Mouse (Mus musculus): Measurements from ENCODE around the gene Tmem206.

Gene Tmem206

DNA sequence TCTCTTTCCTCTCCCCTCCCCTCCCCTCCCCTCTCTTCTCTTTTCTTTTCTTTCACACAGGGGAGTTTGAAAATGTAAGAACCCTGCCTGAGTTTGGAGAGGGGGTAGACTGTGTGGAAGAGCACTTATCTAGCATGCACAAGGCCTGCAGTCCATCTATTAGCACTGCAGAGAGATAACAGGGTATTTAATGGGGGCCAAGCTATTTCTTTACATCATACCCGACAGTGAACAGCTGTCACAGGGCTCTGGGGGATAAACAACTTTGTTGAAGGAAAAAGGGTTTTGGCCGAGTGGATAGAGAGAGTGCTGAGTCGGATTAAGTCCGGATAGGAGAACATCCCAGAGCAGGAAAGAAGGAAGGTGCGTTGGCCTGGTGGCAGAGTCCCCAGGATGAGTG lies 23.3 kb downstream of the Tmem206 start:
- in situ Hi-C loops (cut with MboI, MseI) = loop anchor here in 1 of 2 experiments (25.0 kb wide), 2 partner anchors 188 to 463 kb away; partner anchors contain the start of gene Nek2

DNA sequence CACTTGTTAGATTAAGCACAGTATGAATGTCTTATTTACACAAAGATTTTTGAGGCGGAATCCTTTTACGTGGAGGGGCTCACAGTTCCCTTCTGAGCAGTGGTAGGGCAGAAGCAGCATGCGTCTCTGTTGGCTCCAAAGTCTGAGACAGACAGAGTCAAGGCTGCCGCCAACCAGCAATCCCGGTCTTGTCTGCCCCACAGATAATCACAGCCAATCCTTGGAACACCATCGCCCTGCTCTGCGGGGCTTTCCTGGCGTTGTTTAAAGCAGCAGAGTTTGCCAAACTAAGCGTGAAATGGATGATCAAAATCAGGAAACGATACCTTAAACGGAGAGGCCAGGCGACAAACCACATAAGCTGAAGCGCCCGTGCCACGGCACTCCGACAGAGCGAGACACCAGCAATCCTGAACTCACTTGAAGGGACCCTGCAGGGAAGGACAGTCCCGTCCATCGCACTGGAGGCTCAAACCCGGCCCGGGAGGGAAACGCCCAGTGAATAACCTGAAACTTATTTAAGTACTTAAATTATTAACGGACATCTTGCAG lies 23.9 kb downstream of the Tmem206 start:
- in situ Hi-C loops (cut with MboI, MseI) = loop anchor here in 1 of 2 experiments (25.0 kb wide), 2 partner anchors 188 to 463 kb away; partner anchors contain the start of gene Nek2

DNA sequence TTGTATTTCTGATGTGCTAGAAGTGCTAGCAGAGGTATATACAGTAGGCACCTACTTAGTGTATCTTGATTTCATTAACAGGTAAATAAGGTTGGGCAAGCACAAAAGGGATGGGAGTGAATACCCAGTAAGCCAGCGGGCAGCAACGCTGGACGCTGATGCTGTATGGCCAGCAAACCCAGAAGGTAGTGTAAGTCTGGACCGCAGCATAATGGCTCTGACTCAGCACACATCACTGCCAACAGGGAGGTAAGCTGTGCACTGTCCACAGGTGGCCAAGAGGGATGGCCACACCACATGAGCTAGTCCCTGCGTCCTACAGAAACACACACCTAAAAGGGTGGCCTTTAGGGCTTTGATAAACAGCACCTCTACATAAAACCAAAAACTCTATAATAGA lies 24.6 kb downstream of the Tmem206 start:
- in situ Hi-C loops (cut with MboI, MseI) = no loop called here

DNA sequence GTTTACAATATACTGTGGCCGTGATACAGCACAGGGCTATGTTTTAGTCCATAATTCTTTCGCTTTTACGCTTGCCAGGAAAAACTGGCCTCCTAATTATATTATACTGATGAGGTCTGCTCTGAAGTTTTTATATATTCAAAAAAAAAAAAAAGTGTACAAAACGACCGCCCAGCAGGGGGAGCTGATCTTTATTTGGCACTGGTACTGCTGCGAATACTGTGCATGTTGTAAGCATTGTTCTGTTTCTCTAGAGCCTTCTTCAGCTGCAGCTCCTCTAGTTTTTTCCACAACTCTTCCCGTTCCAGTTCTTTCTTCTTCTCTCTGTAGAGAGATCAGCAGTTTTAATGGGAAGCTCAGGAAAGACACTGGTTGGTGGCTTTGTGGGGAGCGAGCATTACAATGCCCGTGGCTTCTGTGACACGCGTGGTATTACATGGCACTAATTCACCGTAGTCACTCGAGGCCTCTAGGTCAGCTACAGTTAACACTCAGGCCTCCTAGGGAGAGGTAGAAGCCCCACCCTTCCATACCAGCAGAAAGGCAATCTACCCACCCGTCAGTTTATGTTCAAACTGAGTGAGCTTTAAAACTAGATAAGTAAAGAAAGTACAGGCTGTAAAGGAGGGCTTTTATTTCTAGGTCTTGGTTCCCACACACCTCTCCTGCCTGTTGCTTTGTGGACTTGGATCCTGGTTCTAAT lies 27.2 kb downstream of the Tmem206 start:
- in situ Hi-C loops (cut with MboI, MseI) = no loop called here

DNA sequence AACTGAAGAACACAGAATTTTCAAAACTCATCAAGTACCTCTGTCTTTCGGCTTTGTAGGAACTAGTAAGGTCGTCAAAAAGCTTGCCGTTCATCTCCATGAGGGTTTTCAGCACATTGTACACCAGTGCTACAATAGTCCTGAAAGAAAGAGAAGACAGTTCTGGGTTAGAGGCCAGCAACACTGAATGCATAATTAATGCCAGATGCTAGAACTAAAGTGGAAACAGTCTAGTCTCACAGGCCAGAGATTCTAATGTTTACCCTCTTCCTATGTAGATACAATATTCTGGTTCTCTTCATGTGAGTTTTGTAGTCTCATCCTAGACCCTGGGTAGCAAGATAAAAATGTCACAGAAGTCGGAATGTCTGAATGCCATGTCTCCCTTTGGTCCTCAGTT lies 28.1 kb downstream of the Tmem206 start:
- in situ Hi-C loops (cut with MboI, MseI) = no loop called here

DNA sequence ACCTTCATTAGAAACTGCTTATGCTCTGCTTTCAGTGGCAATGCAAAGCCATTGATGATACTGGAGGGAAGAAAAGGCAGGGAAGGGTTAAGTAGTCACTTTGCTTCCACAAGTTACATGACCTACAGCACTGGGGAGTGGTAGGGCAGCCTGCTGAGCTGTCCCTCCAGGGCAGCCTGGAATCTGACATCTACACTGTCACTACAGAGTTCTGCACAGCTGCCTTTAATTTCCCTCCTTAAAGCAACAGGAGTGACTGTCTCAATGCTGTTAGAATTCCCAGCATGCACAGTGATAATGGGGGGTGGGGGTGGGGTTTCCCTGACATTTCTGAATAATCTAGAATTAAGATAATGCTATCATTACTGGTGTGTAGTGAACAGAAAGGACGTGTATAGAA lies 31.2 kb downstream of the Tmem206 start:
- in situ Hi-C loops (cut with MboI, MseI) = no loop called here

DNA sequence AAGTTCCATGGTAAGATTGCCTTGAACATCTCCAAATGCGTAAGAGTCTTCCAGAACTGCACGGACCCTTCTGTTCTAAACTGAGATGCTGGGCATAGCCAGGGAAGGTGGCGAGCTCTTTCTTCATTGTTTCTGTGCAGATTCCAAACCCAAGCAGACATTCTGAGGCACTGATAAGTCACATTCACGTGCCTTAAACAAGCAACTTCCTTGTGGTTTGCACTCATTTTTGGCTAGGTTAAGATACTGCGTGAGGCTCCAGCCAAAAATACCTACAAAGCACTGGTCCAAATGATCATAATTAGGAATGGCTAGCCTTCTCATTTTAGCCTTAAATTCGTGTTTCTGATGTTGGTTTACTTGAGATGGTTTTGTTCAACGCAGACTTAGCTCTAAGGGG lies 33.8 kb downstream of the Tmem206 start:
- in situ Hi-C loops (cut with MboI, MseI) = no loop called here

DNA sequence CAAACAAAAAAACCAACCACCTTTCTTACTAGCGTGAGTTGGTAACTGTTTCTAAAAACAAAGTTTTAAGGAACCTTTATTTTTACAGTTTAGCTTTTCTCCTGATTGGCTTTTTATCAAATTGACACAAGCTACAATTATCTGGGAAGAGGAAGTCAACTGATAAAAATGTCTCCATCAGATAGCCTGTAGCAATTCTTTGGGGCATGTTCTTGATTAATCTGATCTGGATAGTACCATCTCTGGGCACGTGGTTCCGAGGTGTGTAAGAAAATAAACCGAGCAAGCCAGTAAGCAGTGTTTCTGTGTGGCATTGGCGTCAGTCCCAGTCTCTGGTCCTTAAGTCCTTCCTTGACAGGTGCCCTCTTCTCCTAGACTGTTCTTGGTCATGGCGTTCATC lies 36.7 kb downstream of the Tmem206 start:
- in situ Hi-C loops (cut with MboI, MseI) = no loop called here

DNA sequence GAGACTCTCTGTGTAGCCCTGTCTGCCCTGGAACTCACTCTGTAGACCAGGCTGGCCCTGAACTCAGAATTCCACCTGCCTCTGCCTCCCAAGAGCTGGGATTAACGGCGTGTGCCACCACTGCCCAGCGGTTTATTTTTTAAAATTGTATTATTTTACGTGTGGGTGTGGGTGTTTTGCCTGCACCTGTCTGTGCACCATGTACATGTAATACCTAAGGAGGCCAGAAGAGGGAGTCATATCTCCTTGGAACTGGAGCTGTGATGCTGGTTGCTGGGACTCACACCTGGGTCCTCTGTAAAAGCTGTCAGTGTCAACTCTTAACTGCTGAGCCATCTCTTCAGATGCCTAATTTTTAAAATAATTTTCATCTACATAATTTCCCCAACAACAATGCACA lies 38.8 kb downstream of the Tmem206 start:
- in situ Hi-C loops (cut with MboI, MseI) = no loop called here

DNA sequence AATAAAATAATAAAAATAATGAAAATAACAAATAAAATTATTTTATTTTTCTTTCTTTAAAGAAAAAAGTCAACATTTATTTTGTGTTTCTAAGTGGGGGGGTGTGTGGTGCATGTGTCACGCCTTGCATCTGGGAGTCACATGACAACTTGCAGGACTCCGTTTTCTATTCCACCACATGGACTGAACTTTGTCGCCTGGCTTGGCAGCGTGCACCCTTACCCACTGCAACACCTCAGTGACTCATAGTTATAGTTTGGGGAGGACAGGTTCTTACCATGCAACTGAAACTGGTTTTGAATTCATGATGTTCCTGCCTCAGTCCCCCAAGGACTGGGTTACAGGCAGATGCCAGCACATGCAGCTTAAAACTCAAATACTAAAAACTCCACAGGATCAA lies 42.5 kb downstream of the Tmem206 start:
- in situ Hi-C loops (cut with MboI, MseI) = no loop called here

DNA sequence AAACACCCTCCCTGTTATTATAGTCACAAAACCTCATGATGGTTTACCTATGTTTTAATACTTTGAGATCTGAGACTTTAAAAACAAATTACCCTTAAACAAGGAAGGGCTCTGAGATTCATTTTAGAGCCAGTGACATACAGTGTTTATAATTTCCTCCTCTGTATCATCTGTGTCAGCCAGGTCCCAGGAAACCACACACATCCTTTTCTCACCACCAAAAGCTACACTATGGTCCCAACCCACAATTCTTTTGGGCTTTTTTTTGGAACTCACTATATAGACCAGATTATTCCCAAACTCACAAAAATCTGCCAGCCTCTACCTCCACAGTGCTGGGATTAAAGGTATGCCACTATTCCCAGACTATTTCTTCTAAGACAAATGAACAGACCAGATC lies 43.4 kb downstream of the Tmem206 start:
- in situ Hi-C loops (cut with MboI, MseI) = no loop called here

DNA sequence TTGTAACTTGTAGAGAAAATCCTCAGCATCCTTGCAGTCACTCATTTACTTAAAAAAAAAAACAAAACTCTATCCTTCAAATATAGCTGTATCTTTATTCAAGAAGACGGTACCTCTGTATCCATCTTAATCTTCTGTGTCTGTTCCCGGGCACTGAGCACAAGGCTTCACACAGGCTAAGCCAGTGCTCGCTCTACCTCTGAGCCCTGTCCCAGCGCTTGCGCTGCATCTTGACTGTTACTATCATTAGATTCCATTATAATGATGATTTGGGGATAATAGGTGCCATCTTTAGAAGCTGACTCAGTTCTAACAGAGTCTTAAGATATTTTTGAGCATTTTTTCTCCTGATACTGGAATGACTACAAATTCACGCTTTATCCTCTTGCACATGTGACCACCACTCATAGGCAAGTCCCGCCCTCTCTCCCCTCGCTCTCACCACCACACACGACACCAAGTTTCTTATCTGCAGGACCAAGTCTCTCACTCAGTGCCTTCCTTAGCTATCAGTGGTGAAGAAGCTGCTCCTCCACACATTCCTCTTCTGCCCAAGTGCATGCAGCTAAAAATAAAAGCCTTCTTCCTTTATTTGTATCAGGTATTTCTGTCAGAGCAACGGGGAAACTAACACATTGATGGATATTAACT lies 49.4 kb downstream of the Tmem206 start:
- in situ Hi-C loops (cut with MboI, MseI) = no loop called here

DNA sequence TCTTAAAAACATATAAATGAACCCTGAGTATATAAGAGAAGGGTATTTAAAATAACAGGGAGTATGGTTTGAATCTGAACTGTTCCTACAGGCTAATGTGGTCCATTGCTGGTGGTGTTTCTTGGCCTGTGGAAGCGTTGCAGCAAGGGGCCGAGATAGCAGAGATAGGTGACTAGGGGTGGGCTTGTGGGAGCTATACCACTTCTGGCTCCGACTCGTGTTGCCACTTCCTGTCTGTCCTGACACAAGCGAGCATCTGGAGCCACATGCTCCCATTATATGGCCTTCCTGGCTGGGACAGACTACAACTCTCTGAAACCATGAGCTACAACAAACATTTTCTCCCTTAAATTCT lies 49.9 kb downstream of the Tmem206 start:
- in situ Hi-C loops (cut with MboI, MseI) = no loop called here

DNA sequence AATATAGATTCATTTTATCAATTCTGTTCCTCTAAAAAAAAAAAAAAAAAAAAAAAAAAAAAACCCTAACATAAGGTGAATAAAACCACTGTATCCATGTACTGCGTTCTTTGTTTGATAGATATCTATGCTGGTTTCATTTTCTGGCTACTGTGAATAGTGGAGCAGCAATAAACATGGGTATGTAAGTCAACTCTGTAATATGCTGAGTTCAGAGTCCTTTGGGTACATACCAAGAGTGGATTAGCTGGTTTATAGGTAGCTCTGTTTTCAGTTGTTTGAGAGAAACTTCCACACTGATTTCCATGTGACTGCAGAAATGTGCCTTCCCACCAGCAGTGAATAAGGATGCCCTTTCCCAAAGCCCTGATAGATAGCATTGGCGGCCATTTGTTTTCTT lies 52.4 kb downstream of the Tmem206 start:
- in situ Hi-C loops (cut with MboI, MseI) = no loop called here

DNA sequence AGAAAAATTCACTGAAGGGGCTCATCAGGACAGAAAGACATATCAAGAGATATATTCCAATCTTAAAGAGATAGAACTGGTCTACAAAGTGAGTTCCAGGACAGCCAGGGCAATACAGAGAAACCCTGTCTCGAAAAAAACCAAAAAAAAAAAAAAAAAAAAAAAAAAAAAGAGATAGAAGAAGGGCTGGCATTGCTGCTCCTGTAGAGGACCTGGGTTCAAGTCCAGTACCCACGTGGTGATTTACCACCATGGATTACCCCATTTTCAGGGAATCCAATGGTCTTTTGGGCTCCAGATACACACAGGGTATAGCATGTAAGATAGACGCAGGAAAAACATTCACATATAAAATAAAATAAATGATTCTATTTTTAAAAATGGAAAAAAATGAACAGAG lies 55.1 kb downstream of the Tmem206 start:
- in situ Hi-C loops (cut with MboI, MseI) = no loop called here

DNA sequence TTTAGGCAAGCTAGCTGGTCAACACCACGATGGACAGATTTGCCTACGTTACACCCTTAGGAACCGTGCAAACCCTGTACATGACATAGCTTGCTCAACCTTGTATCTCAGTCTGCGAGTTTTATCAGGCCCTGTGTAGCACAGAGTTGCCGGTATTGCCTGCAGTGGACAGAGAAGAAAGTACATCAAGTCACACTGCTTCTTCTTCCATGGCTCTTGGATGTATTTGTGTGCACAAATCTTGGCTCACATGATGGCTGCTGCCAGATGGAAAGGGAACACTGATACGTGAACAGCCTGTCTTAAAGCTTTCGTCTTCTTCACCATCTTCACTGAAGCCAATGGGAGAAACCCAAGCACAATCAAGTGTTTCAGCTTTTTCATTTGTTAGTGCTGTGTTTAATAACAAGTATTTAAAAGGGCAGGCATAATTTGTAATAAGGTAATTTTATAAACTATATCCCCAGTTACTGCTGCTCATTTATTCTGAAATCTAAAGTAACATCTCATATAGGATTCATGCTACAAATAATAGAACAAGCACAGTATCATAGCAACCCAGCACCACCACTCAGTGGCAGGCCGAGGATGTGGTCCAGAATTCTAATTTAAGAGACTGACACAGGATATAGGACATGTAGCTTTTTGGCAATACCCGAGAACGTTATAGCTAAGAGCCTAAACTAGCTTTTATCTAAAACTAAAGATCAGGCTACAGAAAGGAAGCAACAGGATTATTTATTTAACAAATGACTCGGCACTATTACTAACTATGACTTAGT lies 56.4 kb downstream of the Tmem206 start:
- in situ Hi-C loops (cut with MboI, MseI) = no loop called here

DNA sequence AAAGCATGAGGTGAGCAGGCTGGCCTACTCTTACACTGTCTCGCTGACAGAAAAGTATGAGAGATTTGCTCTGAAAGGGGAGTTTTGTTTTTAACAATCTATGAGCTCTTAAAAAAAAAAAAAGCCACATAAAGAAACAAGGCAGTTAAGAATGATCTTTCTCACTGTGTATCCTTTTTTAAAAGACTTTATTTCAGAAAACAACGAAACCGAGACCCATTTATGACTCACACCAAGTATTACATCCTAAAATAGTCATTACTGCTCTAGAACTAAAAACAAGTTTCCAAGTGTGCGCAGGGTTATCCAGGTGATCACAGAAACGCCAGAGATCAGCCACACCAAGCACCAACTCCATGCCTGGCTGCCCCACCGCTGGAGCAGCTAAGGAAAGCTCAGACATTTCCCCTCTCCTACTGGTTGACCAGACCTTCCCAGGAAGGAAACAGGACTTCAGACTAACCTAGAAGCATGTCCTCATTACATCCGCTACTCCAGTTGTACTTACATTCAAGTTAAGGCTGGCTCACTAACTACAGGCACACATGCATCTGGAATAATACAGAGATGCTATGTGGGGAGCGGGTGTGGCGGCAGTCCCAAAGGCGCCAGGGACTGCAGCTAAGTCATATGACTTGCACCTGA lies 59.2 kb downstream of the Tmem206 start:
- in situ Hi-C loops (cut with MboI, MseI) = no loop called here

DNA sequence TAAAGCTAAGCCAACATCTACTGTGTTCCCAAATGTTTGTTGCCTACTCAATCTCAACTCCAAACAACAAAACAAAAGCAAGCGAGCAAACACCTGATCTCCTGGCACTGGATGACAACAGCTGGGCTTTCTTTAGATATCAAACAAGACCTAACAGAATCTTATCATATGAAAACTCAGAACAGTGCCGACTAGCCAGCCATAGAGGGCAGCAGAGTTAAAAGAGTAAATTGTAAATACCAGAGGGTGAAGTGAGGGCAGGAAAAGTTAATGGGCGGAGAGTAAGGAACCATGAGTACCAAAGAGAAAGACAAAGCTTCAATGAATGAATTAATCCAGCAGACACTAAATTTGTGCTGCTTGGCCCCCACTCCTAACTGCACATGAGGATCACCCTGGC lies 65.6 kb downstream of the Tmem206 start:
- in situ Hi-C loops (cut with MboI, MseI) = no loop called here

DNA sequence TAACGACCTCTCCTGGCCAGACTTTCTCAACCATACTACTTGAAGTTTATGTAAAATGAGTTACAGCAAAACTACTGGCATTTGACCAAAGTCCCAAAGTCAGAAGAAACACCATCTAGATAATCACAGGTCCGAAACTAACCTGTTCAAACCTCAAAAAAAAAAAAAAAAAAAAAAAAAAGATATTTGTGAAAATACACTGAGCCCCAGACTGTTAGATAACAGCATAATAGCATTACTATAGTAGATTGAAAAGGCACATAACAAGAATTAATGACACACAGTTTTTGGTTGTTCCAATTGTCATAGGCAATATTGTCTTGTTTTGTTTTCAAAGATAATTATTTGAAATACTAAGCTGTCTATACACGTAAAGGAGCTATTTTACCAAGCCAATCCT lies 67.8 kb downstream of the Tmem206 start:
- in situ Hi-C loops (cut with MboI, MseI) = no loop called here

DNA sequence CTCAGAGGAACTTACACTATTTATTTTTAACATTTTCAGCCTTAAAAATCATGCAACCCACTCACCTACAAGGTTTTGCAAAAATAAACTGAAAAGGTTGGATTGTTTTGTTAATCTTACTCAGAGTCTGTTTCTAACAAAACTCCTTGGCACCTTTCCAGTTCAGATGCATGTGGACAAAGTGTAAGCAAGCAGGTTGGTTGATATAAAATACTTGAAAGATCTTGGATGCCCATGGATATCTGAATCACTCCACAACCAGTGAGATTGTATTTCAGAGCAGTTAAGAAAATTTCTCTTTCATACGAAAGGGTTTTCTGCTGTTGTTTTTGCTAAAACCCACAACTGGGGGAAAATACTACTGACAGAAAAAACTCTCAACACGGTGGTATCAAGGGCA lies 68.4 kb downstream of the Tmem206 start:
- in situ Hi-C loops (cut with MboI, MseI) = no loop called here

DNA sequence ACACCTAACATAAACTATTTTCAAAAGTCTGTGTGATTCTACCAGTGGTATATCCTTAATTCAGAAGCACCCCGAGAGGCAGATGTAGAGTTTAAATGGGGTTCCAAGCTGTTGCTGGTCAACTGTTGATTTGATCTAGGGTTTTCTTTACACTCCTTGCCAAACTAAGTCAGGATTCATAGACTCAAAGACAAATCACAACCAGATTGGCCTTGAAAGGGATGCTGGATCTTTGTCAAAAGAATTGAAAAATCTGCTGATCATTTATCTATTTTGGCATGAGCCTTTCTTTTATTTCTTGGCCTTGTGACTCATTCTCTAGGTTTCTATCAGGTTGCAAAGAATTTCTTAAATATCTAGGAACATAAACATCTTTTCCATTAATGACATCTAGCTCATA lies 69.5 kb downstream of the Tmem206 start:
- in situ Hi-C loops (cut with MboI, MseI) = no loop called here

DNA sequence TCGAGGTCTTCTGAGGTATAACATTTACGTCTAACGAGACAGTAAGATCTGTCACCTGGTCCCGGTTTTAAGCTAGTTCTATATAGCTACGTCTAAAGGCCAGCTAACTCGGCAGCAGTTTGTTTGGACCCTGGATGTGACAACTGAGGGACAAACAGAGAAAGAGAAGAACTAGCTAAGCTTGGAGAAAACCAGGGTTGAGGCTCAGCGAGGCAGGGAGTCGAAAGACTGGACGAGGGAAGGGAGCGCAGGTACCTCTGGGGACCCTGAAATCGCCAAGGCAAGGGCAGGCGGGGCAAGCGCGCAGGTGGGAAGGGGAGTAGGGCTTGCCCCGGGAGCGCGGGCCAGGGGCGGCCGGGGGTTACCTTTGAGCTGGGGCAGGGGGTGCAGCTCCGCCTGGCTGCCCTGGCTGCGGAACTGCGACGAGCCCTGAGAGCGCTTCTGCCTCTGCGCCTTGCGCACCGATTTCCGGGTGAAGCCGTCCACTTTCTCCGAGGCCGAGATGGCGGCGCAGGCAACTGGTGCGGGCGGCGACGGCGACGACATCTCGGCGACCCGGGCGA lies 70.2 kb downstream of the Tmem206 start:
- in situ Hi-C loops (cut with MboI, MseI) = no loop called here
